Mouse (Mus musculus): ENCODE results near the gene Sell.
"Not testable (repeated sequence)": the region's sequence is repeated elsewhere in the genome, so short reads cannot be mapped to it uniquely, and the experiment has no call there.

Sell gene

DNA sequence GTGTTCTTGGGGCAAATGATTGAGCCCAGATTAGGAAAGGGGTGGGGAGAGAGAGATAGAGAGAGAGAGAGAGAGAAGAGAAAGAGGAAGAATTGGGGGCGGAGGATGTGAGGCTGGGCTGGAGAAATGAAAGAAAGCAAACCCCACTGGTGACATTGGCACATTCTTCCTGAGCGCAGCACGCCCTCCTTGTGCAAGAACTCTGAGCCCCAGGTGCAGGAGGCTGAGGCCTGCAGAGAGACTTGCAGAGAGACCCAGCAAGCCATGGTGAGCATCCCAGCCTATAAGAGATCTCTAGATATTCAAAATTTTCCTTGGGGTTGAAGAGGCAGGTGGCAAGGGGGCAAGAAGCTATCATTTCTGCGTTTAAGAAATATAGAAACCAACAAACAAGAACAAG lies at the start of gene Sell:
Gene Sell, plus strand, starts transcription at position 58 of the 400 bp plus-strand sequence.
- no peak for DNase-seq

DNA sequence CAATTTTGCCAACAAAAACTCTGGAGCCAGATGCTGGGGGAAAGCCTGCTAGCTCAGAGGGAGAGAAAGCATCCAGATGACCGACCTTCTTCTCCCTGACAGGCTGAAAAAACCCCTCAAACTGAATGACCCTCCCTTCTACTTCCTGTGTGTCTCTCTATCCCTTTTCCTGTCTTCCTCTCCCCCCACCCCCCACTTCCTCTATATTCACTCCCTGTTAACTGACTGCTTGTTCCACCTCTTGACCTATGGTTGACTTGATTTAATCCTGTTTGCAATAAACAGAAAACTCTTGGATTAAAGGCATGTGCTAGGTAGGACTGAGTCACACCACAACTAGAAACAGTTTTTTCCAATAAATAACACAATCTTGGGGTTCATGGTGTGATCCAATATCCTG lies 47.2 kb upstream of the Sell start:
- DNase-seq, result no peak

GRCm38 (mm10) chr1:164018221-164018896 lies 43.4 kb upstream of the Sell start:
- DNase-seq, result no peak

DNA sequence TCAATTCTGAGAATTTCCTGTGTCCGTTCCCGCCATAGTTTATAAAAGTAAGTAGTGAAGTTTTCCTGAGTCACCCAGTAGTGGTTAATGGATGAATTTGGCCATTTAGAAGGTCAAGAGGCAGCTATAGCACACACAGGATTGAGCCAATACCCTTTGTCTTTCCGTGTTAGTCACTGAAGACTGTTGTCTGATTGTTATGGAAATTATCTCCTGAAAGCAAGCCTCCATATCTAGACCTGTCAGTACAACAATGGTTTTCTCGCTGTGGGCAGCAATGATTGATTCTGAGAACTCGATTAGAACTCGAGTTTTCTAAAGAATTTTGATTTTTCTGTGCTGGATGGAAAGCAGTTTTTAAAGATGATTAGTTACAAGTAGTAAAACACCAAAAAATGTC lies 42.0 kb upstream of the Sell start:
- DNase-seq, result no peak

DNA sequence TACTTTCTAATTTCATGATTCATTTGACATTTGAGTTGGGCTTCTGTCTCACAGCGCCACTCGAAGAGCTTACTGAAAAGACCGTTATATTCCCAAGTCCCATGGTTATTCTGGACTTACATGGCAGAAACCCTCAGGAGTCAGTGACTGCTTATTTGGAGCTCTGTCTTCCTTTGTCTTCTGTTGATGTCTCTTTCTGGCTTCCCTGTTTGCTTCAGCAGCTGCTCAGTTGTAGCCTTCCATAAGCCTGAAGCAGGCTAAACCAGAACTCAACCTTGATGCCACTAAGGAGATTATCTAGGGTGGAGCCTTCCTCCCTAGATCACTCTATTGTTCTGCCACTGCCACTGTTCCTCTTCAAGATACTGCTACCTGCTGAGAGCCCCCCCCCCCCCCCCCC lies 41.0 kb upstream of the Sell start:
- not testable (repeated sequence) for DNase-seq

- not testable (repeated sequence) for DNase-seq
Measured at GRCm38 (mm10) chr1:164022106-164022505, 39.7 kb upstream of the Sell start.

DNA sequence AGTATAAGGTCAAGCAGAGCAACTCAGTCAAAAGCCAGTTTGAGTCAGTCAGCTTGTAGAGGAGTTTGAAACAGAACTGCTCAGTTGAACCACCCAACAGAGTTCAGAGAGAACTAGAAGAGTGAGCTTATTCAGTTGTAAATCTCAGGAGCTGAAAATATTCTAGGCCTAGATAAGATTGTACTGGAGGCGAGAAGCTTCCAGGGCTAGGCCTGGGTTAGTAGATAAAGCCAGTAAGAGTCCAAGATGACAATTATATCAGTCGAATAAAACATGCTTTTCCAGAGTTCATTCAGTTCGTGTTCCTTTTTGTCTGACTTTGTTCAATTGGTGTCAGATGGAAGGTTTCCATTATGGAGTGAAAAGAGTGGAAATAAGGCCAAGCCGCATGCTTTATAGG lies 36.1 kb upstream of the Sell start:
- no peak for DNase-seq

DNA sequence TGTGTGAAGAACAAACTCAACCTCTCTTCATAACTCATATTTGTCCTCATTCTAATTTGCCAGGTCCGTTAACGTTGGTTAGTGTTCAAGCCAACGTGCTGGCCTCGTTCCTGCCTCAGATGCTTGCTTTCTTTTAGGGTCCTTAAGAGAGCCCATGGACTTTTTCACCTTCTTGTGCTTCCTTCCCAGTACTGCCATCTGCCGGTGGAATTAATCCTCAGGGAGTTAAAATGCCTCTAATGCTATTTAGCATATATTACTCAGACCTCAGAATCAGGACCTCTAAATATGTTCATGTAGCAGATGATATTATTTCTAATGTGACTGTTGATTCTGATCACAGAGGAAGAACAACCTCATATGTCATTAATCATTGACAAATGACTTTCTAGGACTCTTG lies 34.4 kb upstream of the Sell start:
- DNase-seq, result peak; percentile 25

DNA sequence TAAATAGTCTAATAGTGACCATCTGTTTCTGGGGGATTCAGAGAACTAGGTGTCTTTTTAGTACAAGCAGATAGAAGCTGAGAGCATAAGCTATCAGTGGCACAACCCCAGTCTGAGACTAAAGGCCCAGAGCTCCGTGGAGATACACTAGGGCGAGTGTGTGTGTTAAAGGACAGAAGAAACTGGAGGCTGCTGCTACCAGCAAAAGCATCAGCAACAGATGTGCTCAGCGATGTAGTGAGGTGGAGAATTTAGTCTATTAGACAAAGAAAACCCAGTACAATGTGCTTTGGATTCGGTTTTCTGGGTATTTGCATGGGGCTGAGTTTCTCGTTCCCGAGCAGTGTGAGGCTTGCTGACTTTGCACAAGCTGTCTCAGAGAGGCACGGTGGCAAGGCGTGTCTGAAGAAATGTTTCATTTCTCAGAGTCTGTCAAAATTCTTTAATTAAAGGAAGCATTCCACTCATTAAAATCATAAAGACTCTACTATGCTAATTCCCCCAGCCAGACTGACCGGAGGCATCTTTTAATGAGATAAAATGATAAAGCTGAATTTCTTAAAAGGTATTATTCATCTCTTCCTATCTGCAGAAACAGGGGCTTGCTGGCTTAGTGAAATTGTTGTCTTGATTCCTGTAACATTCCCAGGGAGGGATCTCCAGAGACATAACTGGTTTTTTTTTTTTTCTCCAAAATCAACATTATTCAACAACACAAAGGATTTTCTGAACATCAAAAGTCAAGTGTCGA lies 21.2 kb upstream of the Sell start:
- DNase-seq, result no peak

DNA sequence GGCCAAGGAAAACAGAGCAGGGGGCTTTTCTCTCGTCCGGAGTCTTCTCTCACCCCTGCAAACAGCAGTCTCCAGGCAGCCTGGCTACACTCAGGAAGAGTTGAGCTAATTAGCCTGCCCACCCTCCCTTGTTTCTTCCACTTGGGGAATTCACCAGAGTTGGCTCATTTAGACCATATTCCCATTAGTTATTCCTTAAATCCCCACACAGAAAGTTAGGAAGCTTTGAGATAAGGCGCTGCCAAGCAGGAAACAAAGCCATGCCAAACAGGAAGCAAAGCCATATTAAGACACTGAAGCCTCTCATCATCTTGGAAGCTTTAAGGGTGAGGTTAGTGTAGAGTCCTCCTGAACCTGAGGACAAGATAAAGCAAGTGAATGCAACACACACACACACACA lies 18.2 kb upstream of the Sell start:
- no peak for DNase-seq

DNA sequence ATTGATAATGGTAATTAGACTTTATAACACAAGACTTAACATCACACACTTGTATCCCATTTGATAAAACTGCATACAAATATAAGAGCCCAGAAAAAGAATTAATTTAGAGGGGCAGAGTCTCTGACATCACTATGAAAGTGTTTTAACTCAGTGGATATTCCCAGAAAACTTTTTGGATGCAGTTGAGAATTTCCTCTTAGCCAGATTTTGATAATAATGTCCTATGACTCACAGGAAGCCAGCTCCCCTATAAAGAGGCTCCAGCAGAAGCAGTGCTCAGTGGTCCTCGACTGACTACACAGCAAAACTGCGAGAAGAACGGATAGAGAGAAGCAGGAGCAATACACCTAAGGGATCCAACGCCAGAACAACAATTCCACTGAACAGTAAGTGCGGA lies 13.8 kb upstream of the Sell start, which contains the start of gene Sele:
Gene Sele, plus strand, starts transcription at position 301 of the 400 bp plus-strand sequence.
- DNase-seq, result no peak

GRCm38 (mm10) chr1:164053561-164053960 lies 8.2 kb upstream of the Sell start:
- DNase-seq, result no peak

DNA sequence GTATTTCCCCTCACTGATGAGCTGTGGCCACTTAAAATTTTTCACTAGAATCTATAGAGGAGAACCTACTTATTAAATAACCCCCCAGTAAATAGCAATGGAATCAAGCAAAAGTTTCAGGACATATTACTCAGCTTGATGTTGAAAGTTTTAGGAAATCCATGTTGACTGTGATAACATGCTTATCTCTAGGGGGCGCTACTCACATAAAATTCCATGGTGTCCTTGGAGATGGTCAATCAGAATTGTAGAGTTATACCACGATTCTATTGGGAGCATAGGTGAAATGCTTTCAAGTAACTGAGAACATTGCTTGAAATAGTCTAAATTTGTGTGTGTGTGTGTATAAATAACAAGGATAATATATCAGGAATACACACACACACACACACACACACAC lies 7.0 kb upstream of the Sell start:
- DNase-seq, result no peak

DNA sequence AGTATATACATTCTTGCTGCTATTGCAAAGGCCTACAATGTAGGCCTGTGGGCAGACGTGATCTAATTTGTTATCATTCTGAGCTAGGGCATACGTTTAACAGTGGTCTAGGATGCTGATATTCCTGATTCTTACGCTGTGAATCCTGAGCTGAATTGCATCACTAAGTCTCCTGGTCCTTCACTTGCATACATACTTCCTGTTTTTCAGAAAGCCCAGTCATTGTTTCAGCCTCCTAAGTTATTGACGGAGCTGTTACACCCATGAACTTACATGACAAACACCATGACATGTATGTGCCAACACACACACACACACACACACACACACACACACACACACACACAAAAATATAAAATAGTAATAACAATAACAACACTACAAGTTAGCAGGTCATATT lies 1.7 kb upstream of the Sell start:
- DNase-seq, result no peak

DNA sequence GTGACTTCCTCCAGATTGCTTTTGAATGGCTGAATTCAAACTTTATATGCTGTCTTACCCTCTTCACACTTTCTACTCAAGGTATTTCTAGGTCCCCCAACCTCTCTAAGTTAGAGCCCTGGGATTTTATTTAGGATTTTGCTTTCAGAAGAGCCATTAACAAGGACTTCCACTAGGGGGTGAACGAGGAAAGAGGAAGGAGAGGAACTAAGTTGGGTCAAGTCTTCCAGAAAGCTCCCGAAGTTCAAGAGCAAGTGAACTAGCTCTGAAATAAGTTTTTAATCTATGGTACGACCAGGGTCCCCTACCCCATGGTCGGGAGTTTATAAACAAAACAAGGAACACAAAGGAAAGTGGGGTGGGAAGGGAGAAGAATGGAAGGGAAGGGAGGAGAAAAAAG lies 504 bp upstream of the Sell start:
- no peak for DNase-seq

- DNase-seq, result no peak
Measured at GRCm38 (mm10) chr1:164062856-164063255, 1.1 kb downstream of the Sell start.

DNA sequence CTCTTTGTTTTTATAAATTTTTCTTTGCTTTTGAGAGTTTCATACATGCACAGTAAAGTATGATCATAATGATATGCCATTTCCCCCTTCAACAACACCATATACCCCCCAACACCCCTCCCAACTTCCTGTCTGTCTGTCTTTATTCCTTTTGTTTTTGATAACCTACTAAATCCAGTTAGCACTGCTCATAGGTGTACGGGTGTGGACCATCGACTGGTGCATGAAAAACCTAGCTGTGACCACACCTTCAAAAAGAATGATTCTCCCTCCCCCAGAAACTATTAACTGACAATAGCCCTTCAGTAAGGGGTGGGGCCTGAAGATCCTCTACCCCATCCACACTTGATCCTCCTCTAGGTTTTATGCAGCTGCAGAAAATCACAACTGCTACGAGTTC lies 2.0 kb downstream of the Sell start:
- no peak for DNase-seq

DNA sequence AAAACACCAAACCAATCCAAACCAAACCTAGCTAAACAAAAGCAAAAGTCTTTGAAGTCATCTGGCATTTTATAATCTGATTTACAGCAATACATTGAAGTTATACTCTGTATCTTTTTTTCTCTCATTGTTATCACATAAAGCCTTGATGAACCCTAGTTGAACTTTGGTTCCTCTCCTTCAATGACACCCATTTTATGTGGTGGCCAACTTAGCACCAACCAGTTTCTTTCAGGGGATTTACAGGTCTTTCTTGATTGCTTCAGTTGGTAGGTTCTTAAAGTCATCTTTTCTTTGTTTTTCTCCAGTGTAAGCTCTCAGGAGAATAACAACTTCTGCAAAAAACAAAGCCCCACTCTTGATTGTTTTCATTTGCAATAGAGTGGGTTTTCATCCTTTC lies 7.5 kb downstream of the Sell start:
- DNase-seq, result no peak

GRCm38 (mm10) chr1:164070461-164070860 lies 8.7 kb downstream of the Sell start:
- DNase-seq, result no peak

GRCm38 (mm10) chr1:164071111-164071510 lies 9.3 kb downstream of the Sell start:
- DNase-seq, result no peak

DNA sequence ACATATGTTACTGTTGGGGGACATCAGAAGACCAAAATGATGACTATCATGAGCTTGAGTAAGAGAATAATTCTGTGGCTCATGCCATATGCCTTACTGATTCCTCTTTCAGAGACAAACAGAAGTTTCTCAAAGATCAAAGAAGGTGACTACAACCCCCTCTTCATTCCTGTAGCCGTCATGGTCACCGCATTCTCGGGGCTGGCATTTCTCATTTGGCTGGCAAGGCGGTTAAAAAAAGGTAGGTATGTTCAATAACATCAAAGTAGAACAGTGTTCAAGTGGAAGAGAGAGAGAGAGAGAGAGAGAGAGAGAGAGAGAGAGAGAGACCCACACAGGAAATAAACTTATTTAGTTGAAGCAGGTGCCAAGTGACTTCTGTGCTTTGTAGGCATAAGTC lies 10.2 kb downstream of the Sell start:
- no peak for DNase-seq

GRCm38 (mm10) chr1:164073091-164073490 lies 11.3 kb downstream of the Sell start:
- DNase-seq, result no peak

- no peak for DNase-seq
Measured at GRCm38 (mm10) chr1:164073803-164074202, 12.0 kb downstream of the Sell start.

- DNase-seq, result no peak
Measured at GRCm38 (mm10) chr1:164074606-164075140, 12.9 kb downstream of the Sell start.

All from retina, postnatal 1 day (tissue).